Mouse (Mus musculus): ENCODE results near the gene Ss18l2. TPM values are rescaled to one million over a fixed set of nuclear protein-coding genes. Genes with fewer than 3 reads are reported as not detected.

The Ss18l2 gene
- total and polyA plus RNA-seq, 3 experiments: 40.2 to 77.0 (median 41.5) TPM

- Histone ChIP-seq H3K9me3 (replicated peaks; ENCODE audit: low read length) (peaks cover 27% of the 10 kb centered on the region), H3K27ac (ENCODE audit: insufficient read depth, low read depth) (no peak overlapping the region), H3K4me2 (ENCODE audit: insufficient read depth, low read depth, poor library complexity, severe bottlenecking) (no peak overlapping the region), H3K4me1 (ENCODE audit: control insufficient read depth in 1 of 2, insufficient read depth in 2 of 2) (peaks cover 2 to 10% of the 10 kb centered on the region in 2 experiments; a peak in 2 of 4 replicates), H3K27me3 (replicated peaks) (no peaks in the 10 kb centered on the region), H3K79me2 (replicated peaks; ENCODE audit: control insufficient read depth, extremely low read depth, insufficient read depth, poor library complexity, severe bottlenecking) (no peaks in the 10 kb centered on the region), H3K9ac (ENCODE audit: insufficient read depth, low read depth) (no peak overlapping the region), H3K4me3 (replicated peaks in 1 of 3; ENCODE audit: low read depth in 2 of 3, low read length in 2 of 3, poor library complexity in 1 of 3) (no peak overlapping the region), H3K36me3 (replicated peaks in 1 of 2; ENCODE audit: control insufficient read depth in 1 of 2, insufficient read depth in 1 of 2, low read length in 1 of 2) (peaks cover 30 to 65% of the 10 kb centered on the region in 2 experiments)
- dilution Hi-C loops (cut with MboI; ENCODE audit: extremely low pct_ligation_motif_present, extremely low pct_unique_long_range_greater_than_20kb, low sequenced_read_pairs): no loop called here
- DNase-seq (ENCODE audit: extremely low read depth): no peak
- in situ Hi-C loops (cut with MboI; ENCODE audit: low pct_ligation_motif_present, low pct_unique_long_range_greater_than_20kb, low sequenced_read_pairs): no loop called here
- TF ChIP-seq POLR2AphosphoS2 (IDR thresholded peaks at IDR 0.05; ENCODE audit: low read depth, low read length): no peak
- no peak for TF ChIP-seq MYC (IDR thresholded peaks at IDR 0.05; ENCODE audit: low read depth, low read length)
- TF ChIP-seq ETS1 (conservative IDR thresholded peaks at IDR 0.05; ENCODE audit: low read depth, low read length): no peak
- no peak for TF ChIP-seq ZKSCAN1 (IDR thresholded peaks at IDR 0.05; ENCODE audit: borderline replicate concordance, low read depth, low read length)
- no peak for TF ChIP-seq HCFC1 (IDR thresholded peaks at IDR 0.05; ENCODE audit: low read depth, low read length)
- no peak for TF ChIP-seq MAX (IDR thresholded peaks at IDR 0.05; ENCODE audit: low read length)
- TF ChIP-seq KAT2A (IDR thresholded peaks at IDR 0.05; ENCODE audit: insufficient replicate concordance, low read length): no peak
These were observed 51.0 kb downstream of the Ss18l2 start for GRCm38 (mm10) chr9:121761091-121761665.

GRCm38 (mm10) chr9:121761787-121762186 is 51.7 kb downstream of the Ss18l2 start:
- no peak for DNase-seq (ENCODE audit: extremely low read depth)
- Histone ChIP-seq H3K4me2 (ENCODE audit: insufficient read depth, low read depth, poor library complexity, severe bottlenecking) (no peak overlapping the region), H3K79me2 (replicated peaks; ENCODE audit: control insufficient read depth, extremely low read depth, insufficient read depth, poor library complexity, severe bottlenecking) (no peaks in the 10 kb centered on the region), H3K4me1 (ENCODE audit: control insufficient read depth in 1 of 2, insufficient read depth in 2 of 2) (peaks cover 2 to 10% of the 10 kb centered on the region in 2 experiments; a peak in 2 of 4 replicates), H3K9ac (ENCODE audit: insufficient read depth, low read depth) (no peak overlapping the region), H3K9me3 (replicated peaks; ENCODE audit: low read length) (peaks cover 27% of the 10 kb centered on the region), H3K27ac (ENCODE audit: insufficient read depth, low read depth) (no peak overlapping the region), H3K4me3 (replicated peaks in 1 of 3; ENCODE audit: low read depth in 2 of 3, low read length in 2 of 3, poor library complexity in 1 of 3) (no peak overlapping the region), H3K27me3 (replicated peaks) (no peaks in the 10 kb centered on the region), H3K36me3 (replicated peaks in 1 of 2; ENCODE audit: control insufficient read depth in 1 of 2, insufficient read depth in 1 of 2, low read length in 1 of 2) (peaks cover 27 to 63% of the 10 kb centered on the region in 2 experiments)
- in situ Hi-C loops (cut with MboI; ENCODE audit: low pct_ligation_motif_present, low pct_unique_long_range_greater_than_20kb, low sequenced_read_pairs) (no loop called here), dilution Hi-C loops (cut with MboI; ENCODE audit: extremely low pct_ligation_motif_present, extremely low pct_unique_long_range_greater_than_20kb, low sequenced_read_pairs) (no loop called here)
- TF ChIP-seq CHD1 (IDR thresholded peaks at IDR 0.05; ENCODE audit: low read depth, low read length) (no peak), UBTF (IDR thresholded peaks at IDR 0.05; ENCODE audit: low read depth, low read length) (no peak), ELF1 (IDR thresholded peaks at IDR 0.05; ENCODE audit: low read depth, low read length) (no peak), TBP (conservative IDR thresholded peaks at IDR 0.05; ENCODE audit: low read depth, low read length) (no peak), CTCF (conservative IDR thresholded peaks at IDR 0.05 in 1 of 2, IDR thresholded peaks at IDR 0.05 in 1 of 2; ENCODE audit: low read depth in 2 of 2, low read length in 2 of 2) (no peak), MAX (IDR thresholded peaks at IDR 0.05; ENCODE audit: low read length) (no peak), POLR2AphosphoS2 (IDR thresholded peaks at IDR 0.05; ENCODE audit: low read depth, low read length) (no peak)

- no peak overlapping the region for H3K9ac ChIP-seq (ENCODE audit: insufficient read depth, low read depth)
- peaks cover 27% of the 10 kb centered on the region for H3K9me3 ChIP-seq (replicated peaks; ENCODE audit: low read length)
- H3K79me2 ChIP-seq (replicated peaks; ENCODE audit: control insufficient read depth, extremely low read depth, insufficient read depth, poor library complexity, severe bottlenecking): no peaks in the 10 kb centered on the region
- H3K27ac ChIP-seq (ENCODE audit: insufficient read depth, low read depth): no peak overlapping the region
- H3K27me3 ChIP-seq (replicated peaks): no peaks in the 10 kb centered on the region
- H3K4me1 ChIP-seq (ENCODE audit: control insufficient read depth in 1 of 2, insufficient read depth in 2 of 2): peaks cover 2 to 10% of the 10 kb centered on the region in 2 experiments; a peak in 2 of 4 replicates
- in situ Hi-C loops (cut with MboI; ENCODE audit: low pct_ligation_motif_present, low pct_unique_long_range_greater_than_20kb, low sequenced_read_pairs): no loop called here
- no peak for DNase-seq (ENCODE audit: extremely low read depth)
- no peak overlapping the region for H3K4me2 ChIP-seq (ENCODE audit: insufficient read depth, low read depth, poor library complexity, severe bottlenecking)
- H3K4me3 ChIP-seq (replicated peaks in 1 of 3; ENCODE audit: low read depth in 2 of 3, low read length in 2 of 3, poor library complexity in 1 of 3): no peak overlapping the region
- H3K36me3 ChIP-seq (replicated peaks in 1 of 2; ENCODE audit: control insufficient read depth in 1 of 2, insufficient read depth in 1 of 2, low read length in 1 of 2): peaks cover 25 to 61% of the 10 kb centered on the region in 2 experiments
- no peak for TF ChIP-seq USF2 (conservative IDR thresholded peaks at IDR 0.05; ENCODE audit: low read depth, low read length)
- TF ChIP-seq IRF4 (IDR thresholded peaks at IDR 0.05; ENCODE audit: low read depth, low read length): no peak
- no peak for TF ChIP-seq MYC (IDR thresholded peaks at IDR 0.05; ENCODE audit: low read depth, low read length)
- TF ChIP-seq USF1 (IDR thresholded peaks at IDR 0.05; ENCODE audit: low read depth, low read length): no peak
- no peak for TF ChIP-seq MAFK (IDR thresholded peaks at IDR 0.05; ENCODE audit: insufficient replicate concordance, low read length)
- dilution Hi-C loops (cut with MboI; ENCODE audit: extremely low pct_ligation_motif_present, extremely low pct_unique_long_range_greater_than_20kb, low sequenced_read_pairs): no loop called here
These were observed 52.1 kb downstream of the Ss18l2 start for GRCm38 (mm10) chr9:121762248-121762647.

Data from CH12.LX (cell line).